Mouse (Mus musculus) kidney, adult 2 months (tissue): ENCODE measurements around the gene Sbpl.

Experiments used
- CTCF ChIP-seq: fragments of 200-500 bp; conservative IDR thresholded peaks from 2 replicates; pipeline ENCODE4 v1.5.1; 2011; ENCODE audit warnings: low read depth, mild to moderate bottlenecking, control low read depth, low read length, moderate library complexity, mixed read lengths; ENCODE audit not compliant: insufficient read depth, insufficient read length
- POLR2A ChIP-seq: fragments of 200-500 bp; IDR thresholded peaks from one replicate; pipeline ENCODE4 v1.6.1; 2011; ENCODE audit warnings: low read depth, low read length, control low read depth

GRCm38 (mm10) chr17:23949068-23949467, 6.0 kb downstream of the Sbpl start:
- TF ChIP-seq POLR2A (no peak), CTCF (no peak)
